Mouse (Mus musculus) liver, postnatal 0 days (tissue): ENCODE results near the gene Zfp870. TPM values are rescaled to one million over a fixed set of nuclear protein-coding genes. Genes with fewer than 3 reads are reported as not detected.

Experiments
- ATAC-seq: fragments of 200-750 bp; cut with Nextera tagmentation; 2 replicates; pipeline ENCODE4 v1.8.0; 2017; ENCODE audit warnings: mild to moderate bottlenecking, moderate library complexity
- DNase-seq: peaks from one replicate; pipeline ENCODE4 v3.0.0-alpha.2; 2016
- H3K27ac ChIP-seq: fragments of 300-500 bp; sonication (generic); 2 replicates; pipeline ENCODE4 v1.5.1; 2014; ENCODE audit warnings: antibody characterized with exemption, moderate library complexity, mild to moderate bottlenecking, low read depth
- H3K27me3 ChIP-seq: fragments of 300-500 bp; sonication (generic); 2 replicates; pipeline ENCODE4 v1.6.1; 2014; ENCODE audit warnings: low read length, control low read depth, mixed read lengths; ENCODE audit not compliant: insufficient read depth
- H3K36me3 ChIP-seq: fragments of 300-500 bp; sonication (generic); replicated peaks from 2 replicates; pipeline ENCODE4 v1.6.1; 2014; ENCODE audit warnings: mild to moderate bottlenecking, control low read depth, low read length, moderate library complexity, mixed read lengths; ENCODE audit not compliant: insufficient read depth
- H3K4me1 ChIP-seq: fragments of 300-500 bp; sonication (generic); 2 replicates; pipeline ENCODE4 v1.6.1; 2014; ENCODE audit warnings: antibody characterized with exemption, mild to moderate bottlenecking, control low read depth; ENCODE audit not compliant: insufficient read depth
- H3K4me2 ChIP-seq: fragments of 300-500 bp; sonication (generic); 2 replicates; pipeline ENCODE4 v1.6.1; 2014; ENCODE audit warnings: low read depth, mild to moderate bottlenecking, low read length, moderate library complexity, mixed read lengths
- H3K4me3 ChIP-seq: fragments of 300-500 bp; sonication (generic); 2 replicates; pipeline ENCODE4 v1.5.1; 2014; ENCODE audit warnings: low read depth, low read length
- H3K9ac ChIP-seq: fragments of 300-500 bp; sonication (generic); replicated peaks from 2 replicates; pipeline ENCODE4 v1.6.1; 2014; ENCODE audit warnings: mild to moderate bottlenecking, moderate library complexity
- H3K9me3 ChIP-seq: fragments of 300-500 bp; sonication (generic); 2 replicates; pipeline ENCODE4 v1.6.1; 2016; ENCODE audit warnings: mild to moderate bottlenecking, control low read depth, low read length, mixed read lengths
- CTCF ChIP-seq: sonication (generic); IDR thresholded peaks from 2 replicates; pipeline ENCODE4 v1.5.1; 2016; ENCODE audit warnings: antibody characterized with exemption, low read depth
- EP300 ChIP-seq: IDR thresholded peaks from 2 replicates; pipeline ENCODE4 v1.6.1; 2016; ENCODE audit warnings: antibody characterized with exemption, low read depth, mild to moderate bottlenecking
- WGBS: fragments of 180-500 bp; shearing (Covaris S2); extraction: QIAGEN DNeasy Blood & Tissue Kit; methylation state at CpG from one replicate; pipeline ENCODE4 v1.1.7; 2014; ENCODE audit not compliant: insufficient replicate concordance; 5-methylcytosine and 5-hydroxymethylcytosine counted together
- polyA plus RNA-seq: library from polyadenylated mRNA; unstranded; fragments of >200 nt; fragmentation: Nextera tagmentation; extraction: Ambion mirVana; gene quantifications from 2 replicates; pipeline ENCODE4 v1.2.1, GENCODE M21; 2015

The Zfp870 gene
- polyA plus RNA-seq, 1 experiment from 2014 or later: 1.4 TPM

- Histone ChIP-seq H3K36me3 (no peaks in the 10 kb centered on the region), H3K4me1 (peaks cover 4% of the 10 kb centered on the region; the same call in 1 of the 2 replicates), H3K27me3 (no peaks in the 10 kb centered on the region), H3K27ac (no peak overlapping the region), H3K9me3 (no peaks in the 10 kb centered on the region), H3K9ac (no peak overlapping the region), H3K4me2 (no peak overlapping the region), H3K4me3 (no peak overlapping the region)
- TF ChIP-seq EP300 (no peak), CTCF (no peak)
- 80% methylated on average over 4 of the region's 4 CpGs for WGBS
- ATAC-seq (no peak), DNase-seq (no peak)
These were observed 4.0 kb upstream of the Zfp870 start for GRCm38 (mm10) chr17:32895421-32895820.

- 76% methylated on average over 3 of the region's 3 CpGs for WGBS
- Histone ChIP-seq H3K4me2 (no peak overlapping the region), H3K27ac (no peak overlapping the region), H3K36me3 (no peaks in the 10 kb centered on the region), H3K4me1 (peaks cover 6% of the 10 kb centered on the region; the same call in 1 of the 2 replicates), H3K27me3 (no peaks in the 10 kb centered on the region), H3K9me3 (no peaks in the 10 kb centered on the region), H3K9ac (no peak overlapping the region), H3K4me3 (no peak overlapping the region)
- TF ChIP-seq CTCF (no peak), EP300 (no peak)
- DNase-seq (no peak), ATAC-seq (no peak)
These were observed 2.5 kb upstream of the Zfp870 start for GRCm38 (mm10) chr17:32893901-32894300.

- peak overlapping the region; percentile 73 for H3K27ac ChIP-seq
- no peaks in the 10 kb centered on the region for H3K9me3 ChIP-seq
- H3K4me2 ChIP-seq: peak overlapping the region; percentile 91
These were observed 597 bp downstream of the Zfp870 start for GRCm38 (mm10) chr17:32890852-32891238.

GRCm38 (mm10) chr17:32889611-32890010 is 1.8 kb downstream of the Zfp870 start:
- Histone ChIP-seq H3K9ac (no peak overlapping the region), H3K9me3 (no peaks in the 10 kb centered on the region), H3K4me3 (no peak overlapping the region), H3K4me2 (peak overlapping the region; percentile 91; the same call in 1 of the 2 replicates), H3K36me3 (peaks cover 6% of the 10 kb centered on the region), H3K27ac (peak overlapping the region; percentile 22; the same call in 1 of the 2 replicates), H3K4me1 (peaks cover 6% of the 10 kb centered on the region; the same call in 1 of the 2 replicates), H3K27me3 (no peaks in the 10 kb centered on the region)
- whole genome bisulfite sequencing: 76% methylated on average over 6 of the region's 6 CpGs
- TF ChIP-seq EP300: no peak
- no peak for TF ChIP-seq CTCF
- DNase-seq (peak; percentile 28), ATAC-seq (peak; percentile 44; the same call in 1 of the 2 replicates)

More at GRCm38 (mm10) chr17:32890852-32891238, 597 bp downstream of the Zfp870 start:
- ATAC-seq: peak; percentile 6; the same call in 1 of the 2 replicates
- 0 out of 2 replicates have a peak, but pooled peaks cover 2% of the 10 kb centered on the region for H3K36me3 ChIP-seq
- DNase-seq: no peak
- 5% methylated on average over 11 of the region's 11 CpGs for WGBS
- H3K4me1 ChIP-seq: peaks cover 6% of the 10 kb centered on the region; the same call in 1 of the 2 replicates
- peak overlapping the region; percentile 86 for H3K4me3 ChIP-seq
- peak overlapping the region; percentile 89 for H3K9ac ChIP-seq
- H3K27me3 ChIP-seq: no peaks in the 10 kb centered on the region
- no peak for TF ChIP-seq CTCF
- no peak for TF ChIP-seq EP300

GRCm38 (mm10) chr17:32880320-32881218 is 10.9 kb downstream of the Zfp870 start:
- Histone ChIP-seq H3K9ac (no peak overlapping the region), H3K9me3 (no peaks in the 10 kb centered on the region), H3K36me3 (peaks cover 16% of the 10 kb centered on the region), H3K27me3 (no peaks in the 10 kb centered on the region), H3K4me1 (no peaks in the 10 kb centered on the region), H3K27ac (no peak overlapping the region), H3K4me3 (no peak overlapping the region), H3K4me2 (no peak overlapping the region)
- no peak for TF ChIP-seq EP300
- ATAC-seq (no peak), DNase-seq (no peak)
- WGBS: 81% methylated on average over 14 of the region's 14 CpGs

GRCm38 (mm10) chr17:32878773-32879172 is 12.7 kb downstream of the Zfp870 start:
- H3K27me3 ChIP-seq: no peaks in the 10 kb centered on the region
- 90% methylated on average over 11 of the region's 11 CpGs for WGBS
- DNase-seq: no peak
- H3K36me3 ChIP-seq: peaks cover 10% of the 10 kb centered on the region
- no peak overlapping the region for H3K4me3 ChIP-seq
- H3K9me3 ChIP-seq: no peaks in the 10 kb centered on the region
- no peak overlapping the region for H3K4me2 ChIP-seq
- no peak overlapping the region for H3K9ac ChIP-seq
- no peak overlapping the region for H3K27ac ChIP-seq
- TF ChIP-seq EP300 (no peak), CTCF (no peak)
- ATAC-seq: no peak
- H3K4me1 ChIP-seq: no peaks in the 10 kb centered on the region
